Mouse (Mus musculus) adrenal gland, adult 18-20 months (tissue): ENCODE data around the gene Copb2. TPM values are rescaled to one million over a fixed set of nuclear protein-coding genes. Genes with fewer than 3 reads are reported as not detected.

ENCODE experiments used
- DNase-seq, 2 experiments: peaks; one replicate each; pipeline ENCODE4 v3.0.0; 2021 to 2022; ENCODE audit warnings: low spot score in 2 of 2
- total RNA-seq, 2 experiments: library from RNA; stranded (reverse); gene quantifications; 1 replicate in 1 of 2; 2 replicates in 1 of 2; pipeline ENCODE4 v1.2.3; 2021

Copb2 gene
- total RNA-seq, 2 experiments from 2014 or later = 115 to 126 TPM

DNA sequence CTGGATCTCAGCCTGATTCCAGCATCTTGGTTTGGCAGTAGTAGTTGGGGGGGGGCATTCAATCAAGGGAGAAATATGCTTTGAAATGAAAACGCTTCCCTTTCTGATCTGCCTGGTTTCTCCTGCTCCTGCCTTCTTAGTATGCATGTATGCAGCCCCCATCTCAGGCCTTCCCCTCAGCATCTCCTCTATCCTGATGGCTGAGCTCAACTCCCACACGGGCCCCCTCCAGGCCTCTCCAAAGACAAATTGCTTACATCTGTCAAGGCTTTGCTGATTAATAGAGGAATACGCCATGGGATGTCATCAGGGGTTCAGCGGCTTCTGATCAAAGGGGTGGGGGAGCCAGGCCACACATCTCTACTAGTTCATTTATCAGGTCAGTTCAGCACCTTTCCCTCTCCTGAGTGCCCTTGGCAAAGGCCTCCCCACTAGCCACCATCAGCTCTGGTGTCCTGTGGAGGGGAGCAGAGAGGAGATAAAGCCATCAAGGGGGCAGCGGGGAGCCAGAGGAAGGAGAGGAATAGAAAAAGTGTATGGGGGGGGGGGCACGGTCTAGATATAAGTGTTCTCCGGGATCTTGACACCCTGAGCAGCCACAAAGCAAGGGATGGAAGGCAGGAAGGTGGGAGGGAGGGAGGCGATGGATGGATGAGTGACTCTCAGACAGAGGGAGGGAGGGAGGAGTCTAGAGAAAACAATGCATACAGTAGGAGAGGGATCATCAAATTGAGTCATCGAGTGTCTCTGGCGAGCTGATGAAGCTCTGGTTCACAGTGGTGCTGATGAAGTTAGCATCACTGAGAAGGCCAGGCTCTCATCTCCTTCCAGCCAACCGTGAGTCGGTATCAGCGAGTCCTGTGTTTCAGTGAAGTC lies 70.0 kb downstream of the Copb2 start:
- no peak for DNase-seq

Other genes with a start within 250 kb of the Copb2 start
- 1 to 10 TPM; 5.4 to 6.3 TPM for gene Rbp1, start 140.8 kb upstream of the Copb2 start, total RNA-seq
- gene Rbp2, start 77.6 kb upstream of the Copb2 start, total RNA-seq = not detected
- 10 to 100 TPM; 57.0 to 61.1 TPM for gene Mrps22, start 37.9 kb downstream of the Copb2 start, total RNA-seq